Mouse (Mus musculus): ENCODE measurements around the gene Tsacc.
"Not testable (repeated sequence)": the region's sequence is repeated elsewhere in the genome, so short reads cannot be mapped to it uniquely, and the experiment has no call there.

The Tsacc gene

DNA sequence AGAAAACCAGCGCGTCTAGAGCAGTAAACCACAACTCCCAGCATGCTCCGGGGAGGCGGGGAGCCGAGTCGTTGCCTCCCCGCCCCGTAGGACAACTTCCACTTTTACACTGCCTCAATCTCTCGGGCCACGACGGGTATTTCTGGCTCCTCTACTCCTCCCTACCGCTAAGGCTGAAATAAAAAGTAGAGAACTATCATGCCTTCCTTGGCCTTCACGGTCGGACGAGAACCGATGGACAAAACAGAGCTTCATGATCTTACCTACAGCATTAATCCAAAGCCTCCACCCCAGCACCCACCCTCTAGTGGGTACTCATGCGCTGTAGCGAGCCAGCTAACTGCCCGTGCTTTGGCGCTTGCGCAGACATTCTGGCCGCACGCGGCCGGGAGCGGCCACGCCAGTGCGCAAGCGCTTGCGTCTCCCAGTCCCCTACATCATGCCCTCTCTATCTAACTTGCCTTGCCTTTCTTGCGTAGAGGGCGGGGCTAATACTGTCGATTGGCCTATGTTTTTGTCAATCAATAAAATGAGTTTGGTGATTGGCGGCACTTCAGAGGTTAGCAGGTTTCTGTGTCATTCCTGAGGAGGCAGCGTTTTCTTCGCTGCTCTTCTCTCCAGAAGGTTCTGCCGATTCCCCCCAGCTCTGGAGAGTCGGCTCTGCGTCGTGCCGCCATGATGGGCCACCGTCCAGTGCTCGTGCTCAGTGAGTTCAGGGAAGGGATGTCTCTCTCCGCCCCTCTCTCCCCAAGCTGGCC, at the start of gene Tsacc, which contains the start of gene Cct3:
Tsacc (minus strand) TSS at position 439 of the 758 bp plus-strand sequence.
Cct3 (plus strand) TSS at position 556 of the 758 bp plus-strand sequence.
- DNase-seq: peak; percentile 84 to 91

DNA sequence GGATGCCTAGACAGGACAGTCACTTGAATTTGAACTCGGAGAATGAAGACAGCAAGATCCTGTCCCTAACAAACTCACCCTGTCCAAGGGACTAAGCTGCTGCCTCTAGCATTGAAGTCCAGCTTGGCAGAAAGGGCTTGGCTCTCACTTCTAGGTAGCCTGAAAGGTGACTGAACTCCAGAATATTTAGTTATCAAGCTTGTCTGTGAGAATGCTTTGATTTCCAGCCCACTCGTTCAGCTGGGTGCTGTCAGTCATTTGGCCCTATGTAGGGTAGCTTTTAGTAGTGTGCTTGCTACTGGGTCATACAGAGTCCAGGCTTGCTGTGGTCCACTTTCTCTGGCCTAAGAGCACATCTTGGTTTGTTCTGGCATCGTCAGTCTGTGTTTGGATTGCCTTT, 42.2 kb upstream of the Tsacc start:
- no peak for DNase-seq

DNA sequence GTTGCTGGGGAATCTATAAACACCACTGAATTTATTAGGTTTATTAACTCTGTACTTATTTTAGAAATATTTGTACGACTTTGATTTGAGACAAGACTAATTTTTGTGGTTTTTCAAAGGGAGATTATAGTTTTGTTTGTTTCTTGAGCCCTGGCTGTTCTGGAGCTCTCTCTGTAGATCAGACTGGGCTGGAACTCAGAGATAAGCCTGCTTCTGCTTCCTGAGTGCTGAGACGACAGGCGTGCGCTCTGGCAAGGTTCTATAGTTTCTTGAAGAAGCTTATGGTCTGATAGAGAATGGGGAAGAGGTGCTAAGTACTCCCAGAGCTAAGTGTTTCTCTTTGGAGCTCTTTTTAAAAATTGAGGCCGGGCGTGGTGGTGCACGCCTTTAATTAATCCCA, 41.5 kb upstream of the Tsacc start:
- no peak for DNase-seq

DNA sequence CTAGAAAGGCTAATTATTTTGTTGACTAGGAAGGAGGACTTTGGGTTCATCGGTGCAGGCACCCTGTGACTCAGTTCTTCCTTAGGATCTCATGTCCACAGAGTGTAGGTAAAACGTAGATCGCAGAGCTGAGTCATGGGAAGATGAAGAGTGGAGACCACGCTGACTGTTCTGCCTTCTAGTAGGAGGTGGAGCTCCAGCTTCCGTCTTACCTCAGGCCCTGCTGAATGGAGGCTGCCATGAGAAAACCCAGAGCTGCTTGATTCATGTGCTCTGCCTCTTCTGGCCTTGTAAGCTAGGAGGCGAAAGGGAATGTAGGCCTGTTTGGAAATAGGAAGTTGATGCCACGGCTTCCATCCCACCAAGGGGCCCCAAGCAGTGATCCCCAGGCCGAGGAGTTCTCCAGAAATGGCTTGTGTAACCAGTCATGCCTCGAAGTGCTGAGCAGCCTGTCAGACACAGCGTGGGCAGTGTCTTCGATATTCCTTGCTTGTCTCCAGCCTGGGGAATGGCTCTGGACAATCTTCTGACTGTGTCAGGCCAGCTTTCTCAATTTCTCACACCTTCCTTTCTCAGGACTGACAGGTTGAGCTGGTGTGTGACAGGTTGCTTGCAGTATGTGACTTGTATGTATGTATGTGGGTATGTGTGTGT, 40.7 kb upstream of the Tsacc start:
- DNase-seq: no peak

DNA sequence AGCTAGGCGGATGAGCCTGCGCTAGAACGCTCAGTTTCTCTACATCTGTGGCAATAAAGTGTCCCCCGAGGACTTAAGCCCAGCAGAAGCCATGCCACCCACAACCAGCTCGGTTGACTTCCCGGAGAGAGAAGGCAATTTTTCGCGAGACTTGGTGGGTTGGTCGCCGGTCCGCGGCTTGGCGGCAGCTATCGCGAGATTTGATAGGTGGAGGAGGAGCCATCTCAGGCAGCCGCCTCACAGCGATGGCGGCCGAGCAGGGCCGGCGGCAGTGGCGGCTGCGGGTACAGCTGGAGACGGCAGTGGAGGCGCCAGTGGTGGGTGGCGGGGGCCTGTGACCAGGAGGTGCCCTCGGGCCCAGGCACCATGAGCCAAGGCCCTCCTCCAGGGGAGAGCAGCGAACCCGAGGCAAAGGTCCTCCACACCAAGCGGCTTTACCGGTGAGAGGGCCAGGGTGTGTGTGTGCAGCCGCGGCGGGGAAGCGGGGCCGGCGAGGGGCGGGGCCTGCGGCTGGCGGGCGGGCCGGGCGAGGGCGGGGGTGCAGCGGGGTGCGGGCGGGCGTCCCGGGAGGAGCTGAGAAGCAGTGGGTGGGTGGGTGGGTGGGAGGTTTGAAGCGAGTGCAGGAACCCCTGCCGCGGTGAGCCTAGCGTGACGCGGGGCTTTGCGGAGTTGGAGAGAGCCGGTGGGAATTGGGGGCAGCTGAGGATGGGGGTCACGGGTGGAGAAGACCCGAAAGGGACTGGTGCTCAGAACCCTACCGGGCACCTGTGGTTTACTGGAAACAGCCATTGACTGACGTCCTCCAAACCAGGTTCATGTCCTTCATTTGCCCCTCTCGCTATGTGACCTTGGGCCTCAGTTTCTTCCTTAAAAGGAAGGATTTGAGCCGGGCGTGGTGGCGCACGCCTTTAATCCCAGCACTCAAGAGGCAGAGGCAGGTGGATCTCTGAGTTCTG, 39.5 kb upstream of the Tsacc start, which contains the start of the genes Tmem79 and Smg5:
Tmem79 (minus strand) TSS at position 91 of the 956 bp plus-strand sequence.
Smg5 (plus strand) TSS at position 203 of the 956 bp plus-strand sequence.
- DNase-seq: peak; percentile 95 to 96

DNA sequence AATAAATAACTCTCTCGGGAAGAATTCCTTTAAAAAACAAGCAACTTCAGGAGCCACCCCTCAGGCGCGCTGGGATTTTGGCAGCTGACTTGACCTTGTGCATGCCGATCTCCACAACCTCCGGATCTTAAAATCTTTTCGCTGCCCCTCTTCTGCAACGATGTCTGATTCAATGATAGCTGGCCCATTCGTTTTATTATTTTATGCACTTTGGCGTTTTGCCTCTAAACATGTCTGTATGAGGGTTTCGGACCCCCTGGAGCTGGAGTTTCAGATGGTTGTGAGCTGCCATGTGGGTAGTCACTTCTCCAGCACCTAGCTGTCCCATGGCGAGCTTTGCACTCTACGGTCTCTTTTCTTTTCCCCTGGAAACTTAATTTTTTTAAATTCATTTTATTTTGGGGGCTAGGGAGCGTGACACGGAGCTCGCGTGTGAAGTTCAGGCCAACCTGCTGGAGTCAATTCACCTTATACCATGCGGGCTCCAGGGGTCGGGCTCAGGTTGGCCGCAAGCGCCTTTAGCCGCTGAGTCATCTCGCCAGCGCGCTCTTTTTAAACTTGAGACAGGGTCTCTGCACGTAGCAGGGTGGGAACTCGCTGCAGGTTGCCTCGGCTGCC, 38.7 kb upstream of the Tsacc start:
- DNase-seq: no peak

DNA sequence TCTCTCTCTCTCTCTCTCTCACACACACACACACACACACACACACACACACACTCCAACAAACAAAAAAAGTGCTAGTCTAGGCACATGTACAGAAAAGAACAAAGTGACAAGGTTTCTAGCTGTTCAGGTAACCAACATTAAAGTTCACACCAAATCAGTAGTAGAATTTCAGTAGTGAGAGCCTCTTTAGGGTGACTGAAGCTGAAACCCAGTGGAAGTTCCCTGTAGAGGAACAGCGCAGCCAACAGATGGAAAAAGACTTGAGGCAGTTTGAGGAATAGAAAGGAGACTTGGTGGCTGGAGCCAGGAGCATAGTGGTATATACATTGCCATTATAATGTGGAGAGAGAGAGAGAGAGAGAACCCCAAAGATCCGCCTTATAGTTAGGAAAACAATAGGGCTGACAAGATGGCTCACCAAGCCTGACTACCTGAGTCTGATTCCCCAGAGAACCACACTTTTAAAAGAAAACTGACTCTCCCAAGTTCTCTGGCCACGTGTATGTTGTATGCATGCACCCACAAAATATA, 38.2 kb upstream of the Tsacc start:
- no peak for DNase-seq

DNA sequence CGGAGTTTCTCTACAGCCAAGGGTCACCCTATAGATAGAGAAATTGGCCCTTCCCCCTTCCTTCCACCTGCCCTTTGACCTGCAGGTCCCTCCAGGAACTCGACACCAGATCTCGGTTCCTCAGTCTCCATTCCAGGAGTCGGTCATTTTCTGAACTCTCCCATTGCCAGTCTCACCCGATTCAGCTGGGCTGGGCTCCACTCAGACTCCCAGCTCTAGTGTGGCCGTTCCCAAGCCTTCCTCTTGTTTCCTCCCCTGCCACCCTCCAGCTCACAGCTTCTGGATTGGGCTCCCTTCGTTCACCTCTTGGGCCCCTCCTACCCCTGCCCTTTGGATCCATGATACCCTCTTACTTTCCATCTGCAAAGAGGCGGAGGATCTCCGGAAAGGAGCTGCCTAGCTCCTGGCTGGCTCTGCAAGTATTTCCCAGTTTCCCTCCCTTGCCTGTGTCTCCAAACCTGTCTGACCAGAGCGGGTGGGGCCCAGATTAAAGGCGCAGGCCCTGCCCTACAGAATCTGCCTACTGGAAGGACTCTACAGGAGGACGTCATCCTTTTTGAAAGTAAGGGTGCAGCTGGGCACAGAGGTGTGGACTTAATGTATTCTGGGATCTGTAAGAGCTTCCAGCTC, 37.3 kb upstream of the Tsacc start:
- no peak for DNase-seq

DNA sequence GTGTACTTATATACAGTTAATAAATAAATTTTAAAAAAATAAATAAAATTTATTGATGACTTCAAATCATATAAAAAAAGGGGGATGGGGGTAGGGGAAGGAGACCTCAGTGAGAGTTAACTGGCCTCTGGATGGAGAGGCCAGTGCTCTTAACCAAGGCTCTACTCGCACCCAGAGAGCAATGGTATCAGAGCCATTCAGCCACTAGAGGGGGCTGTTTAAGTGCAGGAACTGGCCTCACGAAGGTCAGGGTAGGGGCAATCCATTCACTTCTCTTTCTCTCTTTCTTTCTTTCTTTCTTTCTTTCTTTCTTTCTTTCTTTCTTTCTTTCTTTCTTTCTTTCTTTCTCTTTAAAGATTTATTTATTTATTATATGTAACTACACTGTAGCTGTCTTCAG, 34.5 kb upstream of the Tsacc start:
- DNase-seq: peak in 1 of 2 experiments; percentile 52

DNA sequence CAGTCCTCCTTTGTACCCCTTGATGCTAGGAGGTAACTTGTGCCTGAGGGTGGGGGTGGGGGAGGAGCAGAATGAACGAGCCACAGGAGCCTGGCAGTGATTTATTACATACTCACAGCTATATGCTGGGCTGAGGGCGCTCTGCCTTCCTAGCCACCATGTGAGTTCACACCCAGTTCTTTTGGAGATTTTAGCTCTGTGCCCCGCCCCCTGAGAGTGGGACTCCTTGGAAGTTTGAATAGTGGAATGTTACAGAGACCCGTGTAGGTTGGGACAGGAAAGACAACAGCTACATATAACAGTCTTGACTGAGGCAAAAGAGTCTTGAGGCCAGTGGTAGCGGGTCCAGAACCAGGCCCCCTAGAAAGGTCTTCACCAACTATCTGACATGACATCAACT, 32.2 kb upstream of the Tsacc start:
- DNase-seq: no peak

DNA sequence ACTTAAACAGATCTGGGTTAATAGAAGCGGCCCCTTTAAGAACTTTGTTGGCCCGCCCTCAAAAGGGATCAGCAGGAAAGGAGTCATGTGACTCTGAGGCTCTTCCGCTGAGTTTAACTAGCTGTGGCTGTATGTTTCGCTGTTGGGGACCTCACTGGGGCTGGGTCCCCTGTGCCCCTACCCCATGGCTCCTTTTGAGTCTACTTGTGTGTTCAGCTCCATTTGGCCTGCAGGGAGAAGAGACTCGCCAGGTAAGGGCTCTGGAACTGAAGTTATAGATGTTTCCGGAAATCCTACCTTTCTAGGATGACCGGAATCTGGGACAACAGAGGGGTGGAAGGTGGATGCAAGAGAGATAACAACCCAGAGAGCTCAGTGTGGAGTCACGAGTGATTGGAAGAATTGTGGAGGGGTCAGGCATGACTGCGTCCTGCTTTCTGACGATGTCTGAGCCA, 28.2 kb upstream of the Tsacc start, which contains the start of gene Glmp:
Glmp (plus strand) TSS at position 73 of the 455 bp plus-strand sequence.
- DNase-seq: peak in 1 of 2 experiments; percentile 43

DNA sequence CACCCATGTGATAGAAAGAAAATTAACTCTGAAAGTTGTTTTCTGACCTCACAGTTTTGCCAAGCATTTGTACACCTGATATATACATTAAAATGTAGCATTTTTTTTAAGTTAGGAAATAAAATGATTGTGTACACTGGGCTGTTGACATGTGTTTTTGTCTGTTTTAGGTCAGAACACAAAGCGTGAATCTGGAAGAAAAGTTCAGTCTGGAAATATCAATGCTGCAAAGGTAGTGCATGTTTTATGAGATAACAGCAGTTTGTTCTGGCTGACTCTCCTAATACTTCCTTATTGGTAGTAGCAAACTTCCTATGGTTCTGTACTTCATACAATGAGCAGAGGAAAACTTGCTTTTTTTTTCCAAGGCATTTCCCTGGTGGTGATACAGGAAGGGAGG, 2.4 kb upstream of the Tsacc start:
- DNase-seq: no peak

DNA sequence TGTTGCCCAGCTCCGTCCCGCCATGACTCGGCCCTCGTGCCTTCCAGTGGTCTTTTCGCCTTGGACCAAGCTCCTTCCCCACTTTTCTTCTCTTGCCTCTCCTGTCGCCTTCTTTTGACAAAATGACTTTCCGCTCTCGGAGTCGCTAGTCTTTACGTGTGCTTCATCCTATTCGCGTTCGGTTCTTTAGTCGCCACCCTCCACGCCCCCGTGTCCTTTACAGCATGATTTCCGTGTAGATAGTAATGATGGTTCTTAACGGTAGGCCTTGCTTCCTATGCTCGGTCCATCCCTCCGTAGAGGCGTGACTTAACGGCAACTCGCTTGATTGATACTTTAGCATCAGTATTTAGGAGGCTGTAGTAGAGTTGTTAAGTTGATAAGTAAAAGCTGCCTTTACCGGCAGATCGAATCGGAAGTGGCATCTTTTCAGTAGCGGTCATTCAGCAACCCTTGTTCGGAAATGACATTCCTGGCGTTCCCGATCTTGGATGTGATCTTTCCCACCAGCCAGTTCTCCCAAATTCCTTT, 587 bp upstream of the Tsacc start:
- no peak for DNase-seq

DNA sequence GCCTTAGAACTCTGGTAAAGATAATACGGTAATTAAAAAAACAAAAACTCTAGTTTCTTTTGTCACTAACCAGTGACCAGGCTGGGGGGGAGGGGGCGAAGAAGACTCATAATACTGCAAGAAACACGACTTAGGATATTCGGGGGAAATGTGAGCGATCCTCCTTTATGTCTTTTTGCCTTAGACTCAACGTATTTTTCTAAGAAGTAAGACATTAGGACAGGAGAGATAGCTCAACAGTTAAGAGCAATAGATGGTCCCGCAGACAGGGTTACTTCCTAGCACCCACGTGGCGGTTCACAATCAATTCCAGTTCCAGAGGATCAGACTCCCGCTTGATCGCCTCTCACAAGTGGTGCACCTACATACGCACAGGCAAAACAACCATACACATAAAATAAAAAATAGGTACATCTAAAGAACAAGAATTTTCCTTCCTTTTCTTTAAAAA, 664 bp downstream of the Tsacc start:
- no peak for DNase-seq

DNA sequence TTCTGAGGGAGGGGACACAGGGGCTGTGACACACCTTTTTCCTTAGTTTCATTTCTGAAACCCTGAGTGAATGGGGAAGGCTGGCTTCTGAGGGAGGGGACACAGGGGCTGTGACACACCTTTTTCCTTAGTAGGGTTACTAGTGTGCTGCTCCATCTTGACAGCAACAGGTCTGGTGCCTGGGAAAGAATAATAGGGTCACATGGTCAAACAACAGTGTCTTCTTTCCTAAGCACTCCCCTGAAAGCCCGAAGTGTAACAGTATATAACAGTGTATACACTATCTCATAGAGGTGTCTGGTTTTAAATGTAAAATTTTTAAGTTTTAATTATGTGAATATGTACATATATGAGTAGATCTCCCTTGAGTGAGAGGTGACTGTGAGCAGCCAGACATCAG, 1.5 kb downstream of the Tsacc start:
- DNase-seq: not testable (repeated sequence)

DNA sequence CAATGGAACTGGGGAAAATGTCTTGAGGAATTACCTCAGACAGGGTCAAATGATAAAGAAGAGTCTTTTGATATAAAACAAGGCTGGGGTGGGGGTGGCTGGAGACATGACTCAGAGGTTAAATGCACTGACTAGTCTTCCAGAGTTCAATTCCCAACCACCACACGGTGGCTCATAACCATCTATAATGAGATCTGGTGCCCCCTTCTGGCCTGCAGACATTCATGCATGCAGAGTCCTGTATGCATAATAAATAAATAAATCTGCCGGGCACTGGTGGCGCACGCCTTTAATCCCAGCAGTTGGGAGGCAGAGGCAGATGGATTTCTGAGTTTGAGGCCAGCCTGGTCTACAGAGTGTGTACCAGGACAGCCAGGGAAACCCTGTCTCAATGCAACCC, 4.8 kb downstream of the Tsacc start:
- DNase-seq: peak in 1 of 2 experiments; percentile 24

DNA sequence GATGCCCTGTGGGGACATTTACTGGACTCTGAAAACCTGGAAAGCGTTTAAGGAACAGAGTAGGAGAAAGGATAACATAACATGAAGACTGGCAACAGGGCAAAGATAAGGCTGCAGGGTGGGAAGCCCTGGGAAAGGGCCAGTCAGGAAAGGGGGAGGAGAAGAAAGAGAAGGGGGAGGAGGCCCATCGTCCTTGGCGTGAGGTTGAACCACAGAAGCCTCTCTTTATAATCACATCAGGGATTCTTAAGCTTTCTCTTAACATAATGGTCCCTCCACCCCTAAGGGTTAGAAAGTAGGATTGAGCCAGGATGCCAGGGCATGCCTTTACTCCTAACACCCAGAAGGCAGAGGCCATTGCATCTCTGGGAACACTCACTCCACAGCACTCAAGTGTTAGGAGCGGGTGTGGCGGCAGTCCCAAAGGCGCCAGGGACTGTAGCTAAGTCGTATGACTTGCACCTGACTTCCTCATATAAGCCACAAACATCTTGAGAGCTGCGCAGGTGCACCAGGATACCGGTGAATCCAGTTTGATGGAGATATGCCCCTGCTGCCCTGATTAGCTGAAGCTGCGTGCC, 8.6 kb downstream of the Tsacc start:
- not testable (repeated sequence) for DNase-seq

DNA sequence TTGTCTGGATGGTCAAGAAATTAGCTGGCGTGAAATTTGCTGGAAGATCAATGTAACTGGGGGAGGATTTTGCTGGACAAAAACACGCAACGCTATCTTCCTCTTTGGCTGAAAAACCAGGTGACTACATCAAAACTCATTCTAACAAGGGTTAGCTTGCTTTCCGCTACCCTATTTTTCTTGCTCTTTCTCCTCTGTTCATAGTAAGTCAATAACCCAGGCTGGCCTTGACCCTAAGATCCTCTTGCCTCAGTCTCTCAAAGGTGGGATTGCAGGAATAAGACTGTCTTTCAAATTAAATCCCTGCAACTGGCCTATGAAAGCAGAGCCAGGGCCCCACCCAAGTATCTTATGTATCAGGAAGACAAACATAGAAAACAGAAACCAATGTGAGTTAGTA, 9.7 kb downstream of the Tsacc start, which contains the start of gene Gm38392:
Gm38392 (minus strand) TSS at position 101 of the 400 bp plus-strand sequence.
- DNase-seq: no peak

DNA sequence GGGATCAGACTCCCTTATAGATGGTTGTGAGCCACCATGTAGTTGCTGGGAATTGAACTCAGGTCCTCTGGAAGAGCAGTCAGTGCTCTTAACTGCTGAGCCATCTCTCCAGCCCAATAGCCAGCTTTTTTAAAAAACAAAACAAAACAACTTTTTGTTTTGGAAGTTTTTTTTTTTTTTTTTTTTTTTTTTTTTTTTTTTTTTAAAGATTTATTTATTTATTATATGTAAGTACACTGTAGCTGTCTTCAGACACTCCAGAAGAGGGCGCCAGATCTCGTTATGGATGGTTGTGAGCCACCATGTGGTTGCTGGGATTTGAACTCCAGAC, 11.3 kb downstream of the Tsacc start:
- DNase-seq: not testable (repeated sequence)

DNA sequence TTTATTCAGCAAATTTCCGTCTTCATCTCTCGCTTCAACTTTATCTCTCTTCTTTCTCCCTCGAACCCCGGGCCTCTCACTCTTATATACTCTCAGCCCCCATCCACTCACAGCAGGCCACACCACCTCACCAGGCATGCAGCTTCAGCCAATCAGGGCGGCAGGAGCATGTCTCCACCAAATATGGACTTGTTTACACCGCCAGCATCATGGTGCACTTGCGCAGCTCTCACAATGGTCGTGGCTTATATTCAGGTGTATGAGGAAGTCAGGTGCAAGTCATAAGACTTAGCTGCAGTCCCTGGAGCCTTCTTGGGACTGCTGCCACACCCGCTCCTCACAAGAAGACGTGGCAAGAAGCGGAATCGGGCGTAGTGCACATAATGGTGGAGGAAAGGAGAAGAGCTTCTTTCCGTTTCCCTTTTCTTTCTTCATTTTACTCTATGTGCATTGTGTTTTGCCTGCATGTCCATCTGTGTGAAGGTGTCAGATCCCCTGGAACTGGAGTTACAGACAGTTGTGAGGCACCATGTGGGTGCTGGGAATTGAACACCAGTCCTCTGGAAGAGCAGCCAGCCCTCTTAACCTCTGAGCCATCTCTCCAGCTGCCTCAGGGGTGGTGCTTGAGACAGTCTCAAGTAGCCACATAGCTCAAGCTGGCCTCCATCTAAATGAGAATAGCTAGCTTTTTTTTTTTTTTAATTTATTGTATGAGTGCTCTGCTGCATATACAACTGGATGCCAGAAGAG, 11.8 kb downstream of the Tsacc start:
- DNase-seq: not testable (repeated sequence)
